Mouse (Mus musculus): Measurements from ENCODE around the gene Rbms3. TPM values are rescaled to one million over a fixed set of nuclear protein-coding genes. Genes with fewer than 3 reads are reported as not detected.

The Rbms3 gene
- polyA plus RNA-seq, 1 experiment from 2014 or later: 44.5 TPM

- Histone ChIP-seq H3K9me3 (replicated peaks; ENCODE audit: low read length) (no peaks in the 10 kb centered on the region), H3K27me3 (ENCODE audit: insufficient read depth, low read length) (no peaks in the 10 kb centered on the region), H3K4me1 (replicated peaks; ENCODE audit: insufficient read depth, low read length) (no peaks in the 10 kb centered on the region; the same call in 1 of the 2 replicates), H3K9ac (ENCODE audit: low read depth, low read length) (no peak overlapping the region), H3K4me3 (replicated peaks; ENCODE audit: low read depth, low read length) (no peak overlapping the region), H3K36me3 (ENCODE audit: insufficient read depth, low read length) (no peaks in the 10 kb centered on the region), H3K4me2 (ENCODE audit: low read length) (no peak overlapping the region), H3K27ac (no peak overlapping the region)
- DNase-seq (ENCODE audit: low spot score): no peak
- WGBS: 50% methylated on average over 15 of the region's 15 CpGs
- no peak for TF ChIP-seq CTCF (IDR thresholded peaks at IDR 0.05; ENCODE audit: low read depth)
- no peak for ATAC-seq (replicated peaks; ENCODE audit: low FRiP score, low read depth)
These were observed 730.3 kb downstream of the Rbms3 start for GRCm38 (mm10) chr9:116899403-116899802.

GRCm38 (mm10) chr9:116886973-116887680, 742.6 kb downstream of the Rbms3 start:
- Histone ChIP-seq H3K9ac (ENCODE audit: low read depth, low read length) (no peak overlapping the region), H3K4me1 (replicated peaks; ENCODE audit: insufficient read depth, low read length) (no peaks in the 10 kb centered on the region), H3K9me3 (replicated peaks; ENCODE audit: low read length) (no peaks in the 10 kb centered on the region), H3K4me2 (ENCODE audit: low read length) (no peak overlapping the region), H3K27me3 (ENCODE audit: insufficient read depth, low read length) (no peaks in the 10 kb centered on the region), H3K36me3 (ENCODE audit: insufficient read depth, low read length) (no peaks in the 10 kb centered on the region), H3K4me3 (replicated peaks; ENCODE audit: low read depth, low read length) (no peak overlapping the region), H3K27ac (no peak overlapping the region)
- TF ChIP-seq CTCF (IDR thresholded peaks at IDR 0.05; ENCODE audit: low read depth): no peak
- ATAC-seq (replicated peaks; ENCODE audit: low FRiP score, low read depth): no peak
- 85% methylated on average over 9 of the region's 9 CpGs for WGBS
- DNase-seq (ENCODE audit: low spot score): no peak

- H3K27me3 ChIP-seq (ENCODE audit: insufficient read depth, low read length): no peaks in the 10 kb centered on the region
- H3K27ac ChIP-seq: no peak overlapping the region
- H3K4me3 ChIP-seq (replicated peaks; ENCODE audit: low read depth, low read length): no peak overlapping the region
- no peaks in the 10 kb centered on the region for H3K4me1 ChIP-seq (replicated peaks; ENCODE audit: insufficient read depth, low read length)
- no peak for TF ChIP-seq CTCF (IDR thresholded peaks at IDR 0.05; ENCODE audit: low read depth)
- no peaks in the 10 kb centered on the region for H3K36me3 ChIP-seq (ENCODE audit: insufficient read depth, low read length)
- no peak overlapping the region for H3K4me2 ChIP-seq (ENCODE audit: low read length)
- no peak for ATAC-seq (replicated peaks; ENCODE audit: low FRiP score, low read depth)
- 44% methylated on average over 5 of the region's 5 CpGs for WGBS
- peak; percentile 24 for DNase-seq (ENCODE audit: low spot score)
- no peak overlapping the region for H3K9ac ChIP-seq (ENCODE audit: low read depth, low read length)
- no peaks in the 10 kb centered on the region for H3K9me3 ChIP-seq (replicated peaks; ENCODE audit: low read length)
These were observed 744.1 kb downstream of the Rbms3 start for GRCm38 (mm10) chr9:116885617-116886016.

GRCm38 (mm10) chr9:116880503-116880902, 749.2 kb downstream of the Rbms3 start:
- no peak overlapping the region for H3K4me3 ChIP-seq (replicated peaks; ENCODE audit: low read depth, low read length)
- H3K4me1 ChIP-seq (replicated peaks; ENCODE audit: insufficient read depth, low read length): no peaks in the 10 kb centered on the region
- ATAC-seq (replicated peaks; ENCODE audit: low FRiP score, low read depth) (no peak), DNase-seq (ENCODE audit: low spot score) (no peak)
- H3K4me2 ChIP-seq (ENCODE audit: low read length): no peak overlapping the region
- no peak overlapping the region for H3K9ac ChIP-seq (ENCODE audit: low read depth, low read length)
- WGBS: 78% methylated on average over 4 of the region's 4 CpGs
- H3K27me3 ChIP-seq (ENCODE audit: insufficient read depth, low read length): no peaks in the 10 kb centered on the region
- H3K27ac ChIP-seq: no peak overlapping the region
- H3K9me3 ChIP-seq (replicated peaks; ENCODE audit: low read length): no peaks in the 10 kb centered on the region
- TF ChIP-seq CTCF (IDR thresholded peaks at IDR 0.05; ENCODE audit: low read depth): no peak
- no peaks in the 10 kb centered on the region for H3K36me3 ChIP-seq (ENCODE audit: insufficient read depth, low read length)

GRCm38 (mm10) chr9:116879600-116880457, 749.9 kb downstream of the Rbms3 start:
- H3K4me1 ChIP-seq (replicated peaks; ENCODE audit: insufficient read depth, low read length): 0 out of 2 replicates have a peak, but pooled peaks cover 3% of the 10 kb centered on the region
- no peak overlapping the region for H3K27ac ChIP-seq
- H3K4me3 ChIP-seq (replicated peaks; ENCODE audit: low read depth, low read length): no peak overlapping the region
- ATAC-seq (replicated peaks; ENCODE audit: low FRiP score, low read depth): no peak
- H3K9me3 ChIP-seq (replicated peaks; ENCODE audit: low read length): no peaks in the 10 kb centered on the region
- TF ChIP-seq CTCF (IDR thresholded peaks at IDR 0.05; ENCODE audit: low read depth): no peak
- 87% methylated on average over 10 of the region's 10 CpGs for WGBS
- no peaks in the 10 kb centered on the region for H3K27me3 ChIP-seq (ENCODE audit: insufficient read depth, low read length)
- no peak overlapping the region for H3K4me2 ChIP-seq (ENCODE audit: low read length)
- no peak overlapping the region for H3K9ac ChIP-seq (ENCODE audit: low read depth, low read length)
- DNase-seq (ENCODE audit: low spot score): no peak
- no peaks in the 10 kb centered on the region for H3K36me3 ChIP-seq (ENCODE audit: insufficient read depth, low read length)

- Histone ChIP-seq H3K27ac (no peak overlapping the region), H3K4me2 (ENCODE audit: low read length) (no peak overlapping the region), H3K9me3 (replicated peaks; ENCODE audit: low read length) (no peaks in the 10 kb centered on the region), H3K4me3 (replicated peaks; ENCODE audit: low read depth, low read length) (no peak overlapping the region), H3K4me1 (replicated peaks; ENCODE audit: insufficient read depth, low read length) (peaks cover 10% of the 10 kb centered on the region; the same call in 1 of the 2 replicates), H3K27me3 (ENCODE audit: insufficient read depth, low read length) (no peaks in the 10 kb centered on the region), H3K36me3 (ENCODE audit: insufficient read depth, low read length) (no peaks in the 10 kb centered on the region), H3K9ac (ENCODE audit: low read depth, low read length) (no peak overlapping the region)
- TF ChIP-seq CTCF (IDR thresholded peaks at IDR 0.05; ENCODE audit: low read depth): no peak
- DNase-seq (ENCODE audit: low spot score) (peak; percentile 84), ATAC-seq (replicated peaks; ENCODE audit: low FRiP score, low read depth) (no peak)
- WGBS: 29% methylated on average over 3 of the region's 3 CpGs
These were observed 752.9 kb downstream of the Rbms3 start for GRCm38 (mm10) chr9:116876786-116877185.

All from kidney, postnatal 0 days (tissue).